Mouse (Mus musculus): Measurements from ENCODE around the gene Arhgef39. TPM values are rescaled to one million over a fixed set of nuclear protein-coding genes. Genes with fewer than 3 reads are reported as not detected.

Arhgef39 gene
- 48.8 and 54.0 TPM in 2 replicates for polyA plus RNA-seq (2015; fragmentation: Nextera tagmentation; extraction: Ambion mirVana)

DNA sequence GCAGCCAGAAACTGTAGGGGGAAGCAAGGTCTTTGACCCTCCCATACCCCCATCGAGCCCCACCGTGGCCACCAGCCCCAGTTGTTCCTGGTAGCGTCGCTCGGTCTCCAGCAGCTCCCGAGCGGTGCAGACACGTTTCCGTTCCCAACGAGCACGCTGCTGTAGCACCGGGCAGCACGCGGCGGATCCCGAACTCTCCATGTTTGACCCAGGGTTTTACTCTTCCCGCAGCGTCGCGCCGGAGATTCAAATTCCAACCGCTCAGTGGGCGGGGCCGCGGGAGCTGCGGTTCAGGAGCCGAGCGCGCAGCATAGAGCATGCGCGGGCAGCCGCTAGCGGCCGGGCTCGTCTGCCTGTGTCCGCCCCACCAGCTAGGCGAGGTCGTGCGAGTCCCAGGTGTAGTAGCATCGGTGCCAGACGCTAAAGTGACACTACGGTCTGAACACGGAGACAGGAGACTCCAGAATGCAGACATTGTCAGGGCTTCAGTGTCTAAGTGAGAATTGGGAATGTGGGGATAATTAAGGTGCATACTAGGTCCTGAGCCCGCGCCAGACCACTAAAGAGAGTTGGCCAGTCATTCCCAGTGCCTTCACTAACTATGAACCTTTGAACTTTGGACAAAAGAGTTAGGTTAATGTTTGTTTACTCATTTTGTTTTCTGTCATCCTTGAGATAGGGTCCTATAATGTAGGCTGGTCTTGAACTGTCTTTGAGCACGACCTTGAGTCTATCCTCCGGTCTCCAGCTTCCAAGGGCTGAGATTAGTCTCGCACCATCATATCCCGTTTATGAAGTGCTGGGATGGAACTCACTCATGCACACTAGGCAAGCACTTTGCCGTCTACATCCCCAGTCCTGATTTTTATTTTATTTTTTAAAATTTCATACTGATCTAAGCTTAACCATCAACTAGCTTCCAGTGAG is at the start of gene Arhgef39:
Gene Arhgef39 (minus strand): TSS at position 289 of the 927 bp plus-strand sequence.
- ATAC-seq (ENCODE audit: borderline replicate concordance, extremely low read depth, low FRiP score, low TSS enrichment) = peak; percentile 84; the same call in 1 of the 2 replicates
- H3K27me3 ChIP-seq = no peaks in the 10 kb centered on the region
- 6% methylated on average over 50 of the region's 50 CpGs for whole genome bisulfite sequencing
- H3K9me3 ChIP-seq = no peaks in the 10 kb centered on the region
- H3K9ac ChIP-seq = peak within 1 kb of the TSS; percentile 57
- H3K27ac ChIP-seq = peak within 1 kb of the TSS; percentile 60; the same call in 1 of the 2 replicates
- H3K4me2 ChIP-seq = peak within 1 kb of the TSS; percentile 80
- H3K36me3 ChIP-seq = peaks cover 12% of the 10 kb centered on the region; the same call in 1 of the 2 replicates
- H3K4me1 ChIP-seq = peaks cover 32% of the 10 kb centered on the region
- H3K4me3 ChIP-seq = peak within 1 kb of the TSS; percentile 55

DNA sequence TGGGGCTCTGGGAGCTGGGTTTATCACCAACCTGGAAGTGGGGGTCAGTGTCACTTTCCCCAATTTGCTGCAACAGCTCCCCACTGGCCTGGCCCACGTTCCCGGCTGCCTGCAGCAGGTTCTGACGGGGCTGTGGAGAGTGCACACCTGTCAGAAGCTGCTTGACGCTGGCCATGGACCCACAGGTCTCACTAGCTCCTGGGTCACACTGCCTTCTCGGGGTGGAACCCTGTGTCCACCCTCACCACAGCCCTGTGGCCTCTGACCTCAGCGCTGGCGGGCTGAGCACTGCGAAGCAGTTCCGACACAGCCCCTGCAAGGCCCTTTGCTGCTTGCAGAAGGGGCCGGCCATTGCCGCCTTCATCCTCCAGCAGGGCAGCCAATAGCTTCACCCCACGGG is 49.6 kb upstream of the Arhgef39 start:
- ATAC-seq (ENCODE audit: borderline replicate concordance, extremely low read depth, low FRiP score, low TSS enrichment) = no peak

GRCm38 (mm10) chr4:43547160-43547559 is 47.7 kb upstream of the Arhgef39 start:
- Histone ChIP-seq H3K4me1 (no peaks in the 10 kb centered on the region), H3K36me3 (peaks cover 99% of the 10 kb centered on the region), H3K4me3 (no peak overlapping the region), H3K4me2 (no peak overlapping the region), H3K9ac (no peak overlapping the region), H3K27ac (no peak overlapping the region), H3K27me3 (no peaks in the 10 kb centered on the region), H3K9me3 (0 out of 2 replicates have a peak, but pooled peaks cover 1% of the 10 kb centered on the region)
- 88% methylated on average over 8 of the region's 8 CpGs for WGBS
- no peak for ATAC-seq (ENCODE audit: borderline replicate concordance, extremely low read depth, low FRiP score, low TSS enrichment)

More for the DNA sequence above, 49.6 kb upstream of the Arhgef39 start:
- H3K27ac ChIP-seq = no peak overlapping the region
- no peak overlapping the region for H3K9ac ChIP-seq
- H3K27me3 ChIP-seq = no peaks in the 10 kb centered on the region
- H3K4me1 ChIP-seq = no peaks in the 10 kb centered on the region
- H3K9me3 ChIP-seq = 0 out of 2 replicates have a peak, but pooled peaks cover 4% of the 10 kb centered on the region
- no peak overlapping the region for H3K4me2 ChIP-seq
- peaks cover 99% of the 10 kb centered on the region for H3K36me3 ChIP-seq
- H3K4me3 ChIP-seq = no peak overlapping the region
- 93% methylated on average over 12 of the region's 12 CpGs for WGBS

GRCm38 (mm10) chr4:43546375-43547047 is 47.0 kb upstream of the Arhgef39 start:
- 93% methylated on average over 12 of the region's 12 CpGs for WGBS
- H3K9me3 ChIP-seq = no peaks in the 10 kb centered on the region

DNA sequence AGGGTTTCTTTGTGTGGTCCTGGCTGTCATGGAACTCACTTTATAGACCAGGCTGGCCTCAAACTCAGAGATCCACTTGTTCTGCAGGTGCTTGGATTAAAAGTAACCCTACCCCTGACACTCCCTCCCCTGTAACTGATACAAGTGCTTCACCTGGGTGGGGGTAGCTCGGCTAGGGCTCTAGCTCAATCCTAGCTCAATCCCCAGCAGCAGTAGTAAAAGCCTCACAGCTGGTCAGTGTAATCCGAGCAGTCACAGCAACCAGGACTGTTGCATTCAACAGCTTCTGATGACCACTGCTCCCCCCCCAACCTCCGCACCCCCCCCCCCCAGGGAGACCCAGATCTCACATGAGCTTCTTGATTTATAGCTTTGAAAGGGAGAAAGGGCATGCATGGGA is 42.5 kb upstream of the Arhgef39 start:
- no peak for ATAC-seq (ENCODE audit: borderline replicate concordance, extremely low read depth, low FRiP score, low TSS enrichment)
- H3K36me3 ChIP-seq = peaks cover 98% of the 10 kb centered on the region
- H3K4me1 ChIP-seq = no peaks in the 10 kb centered on the region
- no peak overlapping the region for H3K9ac ChIP-seq
- H3K27ac ChIP-seq = no peak overlapping the region
- H3K4me2 ChIP-seq = no peak overlapping the region
- no peaks in the 10 kb centered on the region for H3K9me3 ChIP-seq
- whole genome bisulfite sequencing = 84% methylated on average over 3 of the region's 3 CpGs
- H3K4me3 ChIP-seq = no peak overlapping the region
- H3K27me3 ChIP-seq = no peaks in the 10 kb centered on the region

More at GRCm38 (mm10) chr4:43546375-43547047, 47.0 kb upstream of the Arhgef39 start:
- Histone ChIP-seq H3K4me2 (no peak overlapping the region), H3K36me3 (peaks cover 100% of the 10 kb centered on the region), H3K27ac (no peak overlapping the region), H3K4me1 (no peaks in the 10 kb centered on the region), H3K27me3 (no peaks in the 10 kb centered on the region), H3K9ac (no peak overlapping the region), H3K4me3 (no peak overlapping the region)
- no peak for ATAC-seq (ENCODE audit: borderline replicate concordance, extremely low read depth, low FRiP score, low TSS enrichment)

DNA sequence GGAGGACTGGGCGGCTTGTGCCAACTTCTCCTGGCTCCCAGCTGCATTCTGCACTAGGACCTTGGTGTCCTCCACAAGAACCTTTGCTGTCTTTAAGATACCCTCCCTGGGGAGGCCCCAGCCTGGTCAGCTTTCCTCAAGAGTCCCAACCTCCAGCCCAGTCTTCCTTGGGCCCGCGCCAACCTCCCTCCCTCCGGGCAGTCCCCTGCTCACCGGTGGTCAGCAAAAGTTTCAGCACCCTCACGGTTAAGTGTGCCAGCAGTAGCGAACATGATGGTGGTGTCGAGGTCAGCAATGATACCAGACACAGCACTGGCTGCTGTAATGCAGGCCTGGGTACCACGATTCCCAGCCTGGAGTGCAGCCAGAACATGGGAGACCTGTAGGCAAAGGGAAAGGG is 36.5 kb upstream of the Arhgef39 start:
- Histone ChIP-seq H3K4me1 (no peaks in the 10 kb centered on the region), H3K4me3 (no peak overlapping the region), H3K36me3 (peaks cover 98% of the 10 kb centered on the region), H3K27ac (no peak overlapping the region), H3K27me3 (no peaks in the 10 kb centered on the region), H3K4me2 (no peak overlapping the region), H3K9me3 (no peaks in the 10 kb centered on the region), H3K9ac (no peak overlapping the region)
- 89% methylated on average over 9 of the region's 9 CpGs for WGBS
- no peak for ATAC-seq (ENCODE audit: borderline replicate concordance, extremely low read depth, low FRiP score, low TSS enrichment)

GRCm38 (mm10) chr4:43535628-43536027 is 36.1 kb upstream of the Arhgef39 start:
- ATAC-seq (ENCODE audit: borderline replicate concordance, extremely low read depth, low FRiP score, low TSS enrichment) = no peak
- no peaks in the 10 kb centered on the region for H3K9me3 ChIP-seq
- no peak overlapping the region for H3K4me3 ChIP-seq
- H3K9ac ChIP-seq = no peak overlapping the region
- H3K27me3 ChIP-seq = no peaks in the 10 kb centered on the region
- 95% methylated on average over 8 of the region's 8 CpGs for WGBS
- no peak overlapping the region for H3K27ac ChIP-seq
- no peak overlapping the region for H3K4me2 ChIP-seq
- H3K36me3 ChIP-seq = peaks cover 99% of the 10 kb centered on the region
- no peaks in the 10 kb centered on the region for H3K4me1 ChIP-seq

GRCm38 (mm10) chr4:43533270-43533669 is 33.8 kb upstream of the Arhgef39 start:
- WGBS = 78% methylated on average over 9 of the region's 9 CpGs
- Histone ChIP-seq H3K27ac (no peak overlapping the region), H3K36me3 (peaks cover 75% of the 10 kb centered on the region)

DNA sequence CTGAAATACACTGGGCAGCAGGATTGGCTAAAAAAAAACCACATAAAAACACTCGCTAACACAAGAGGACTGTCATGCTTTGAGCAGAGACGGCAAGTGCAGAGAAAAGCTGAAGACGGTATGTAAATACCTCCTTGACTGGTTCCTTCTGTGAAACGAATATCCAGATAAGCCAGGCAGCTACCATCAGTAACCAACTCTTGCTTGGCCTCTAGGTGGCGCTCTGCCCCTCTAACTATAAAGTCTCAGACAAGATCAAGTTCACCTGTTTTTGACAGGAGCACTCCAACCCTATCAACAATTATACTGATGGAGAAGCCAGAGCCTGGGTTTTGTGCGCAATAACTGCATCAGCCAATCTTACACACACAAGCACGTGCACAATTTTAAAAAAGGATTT is 31.1 kb upstream of the Arhgef39 start:
- no peak overlapping the region for H3K4me3 ChIP-seq
- 18% methylated on average over 7 of the region's 7 CpGs for WGBS
- no peak overlapping the region for H3K27ac ChIP-seq
- peaks cover 48% of the 10 kb centered on the region for H3K36me3 ChIP-seq
- H3K4me2 ChIP-seq = no peak overlapping the region
- peaks cover 5% of the 10 kb centered on the region; the same call in 1 of the 2 replicates for H3K27me3 ChIP-seq
- H3K9me3 ChIP-seq = no peaks in the 10 kb centered on the region
- H3K9ac ChIP-seq = no peak overlapping the region
- H3K4me1 ChIP-seq = no peaks in the 10 kb centered on the region
- no peak for ATAC-seq (ENCODE audit: borderline replicate concordance, extremely low read depth, low FRiP score, low TSS enrichment)

More at GRCm38 (mm10) chr4:43533270-43533669, 33.8 kb upstream of the Arhgef39 start:
- H3K4me1 ChIP-seq = no peaks in the 10 kb centered on the region
- no peak overlapping the region for H3K9ac ChIP-seq
- H3K9me3 ChIP-seq = no peaks in the 10 kb centered on the region
- H3K27me3 ChIP-seq = no peaks in the 10 kb centered on the region
- ATAC-seq (ENCODE audit: borderline replicate concordance, extremely low read depth, low FRiP score, low TSS enrichment) = no peak
- H3K4me2 ChIP-seq = no peak overlapping the region
- no peak overlapping the region for H3K4me3 ChIP-seq

DNA sequence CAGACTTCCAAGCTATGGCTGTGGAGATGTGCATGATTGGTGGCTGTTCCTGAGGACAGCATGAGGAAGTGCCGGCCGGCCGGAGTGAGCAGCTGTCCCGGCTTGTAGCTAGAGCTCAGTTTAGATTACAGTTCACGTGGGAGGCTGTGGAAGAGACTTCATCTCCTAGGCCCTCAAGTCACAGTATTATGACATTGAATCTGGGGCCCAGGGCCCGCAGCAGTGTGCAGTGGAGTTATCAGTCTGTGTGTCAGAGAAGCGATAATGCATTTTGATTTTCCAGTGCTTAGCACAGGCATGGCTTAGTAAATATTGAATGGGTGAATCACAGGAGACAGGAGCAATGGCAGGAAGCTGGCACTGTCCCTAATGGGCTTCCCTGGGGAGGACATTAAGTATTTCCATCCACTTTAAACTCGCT is 30.6 kb upstream of the Arhgef39 start:
- ATAC-seq (ENCODE audit: borderline replicate concordance, extremely low read depth, low FRiP score, low TSS enrichment) = no peak
- peaks cover 44% of the 10 kb centered on the region for H3K36me3 ChIP-seq
- WGBS = 57% methylated on average over 8 of the region's 8 CpGs
- no peak overlapping the region for H3K9ac ChIP-seq
- H3K27me3 ChIP-seq = peaks cover 10% of the 10 kb centered on the region; the same call in 1 of the 2 replicates
- no peaks in the 10 kb centered on the region for H3K4me1 ChIP-seq
- H3K27ac ChIP-seq = no peak overlapping the region
- no peak overlapping the region for H3K4me3 ChIP-seq
- no peaks in the 10 kb centered on the region for H3K9me3 ChIP-seq
- no peak overlapping the region for H3K4me2 ChIP-seq

DNA sequence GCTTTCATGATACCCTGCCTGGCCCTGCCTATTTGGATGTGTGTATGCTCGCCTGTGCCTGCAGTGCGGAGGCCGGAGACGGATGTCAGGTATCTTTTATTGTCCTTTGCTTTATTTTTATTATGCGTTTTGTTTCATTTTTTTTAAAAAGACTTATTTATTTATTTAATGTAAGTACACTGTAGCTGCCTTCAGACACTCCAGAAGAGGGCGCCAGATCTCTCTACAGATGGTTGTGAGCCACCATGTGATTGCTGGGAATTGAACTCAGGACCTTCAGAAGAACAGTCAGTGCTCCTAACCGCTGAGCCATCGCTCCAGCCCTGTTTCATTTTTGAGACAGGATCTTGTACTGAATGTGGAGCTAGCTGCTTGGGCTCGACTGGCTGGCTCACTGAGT is 29.0 kb upstream of the Arhgef39 start:
- 77% methylated on average over 9 of the region's 9 CpGs for WGBS

More for the DNA sequence above, 29.0 kb upstream of the Arhgef39 start:
- H3K27me3 ChIP-seq = peaks cover 19% of the 10 kb centered on the region
- ATAC-seq (ENCODE audit: borderline replicate concordance, extremely low read depth, low FRiP score, low TSS enrichment) = no peak
- H3K4me1 ChIP-seq = peaks cover 6% of the 10 kb centered on the region; the same call in 1 of the 2 replicates
- no peaks in the 10 kb centered on the region for H3K9me3 ChIP-seq
- H3K4me3 ChIP-seq = no peak overlapping the region
- H3K4me2 ChIP-seq = no peak overlapping the region
- no peak overlapping the region for H3K27ac ChIP-seq
- peaks cover 29% of the 10 kb centered on the region for H3K36me3 ChIP-seq
- H3K9ac ChIP-seq = no peak overlapping the region

All from lung, embryonic 15.5 days (tissue).